Mouse (Mus musculus) 416B (cell line): ENCODE results near the gene Spc24.
"Not testable (repeated sequence)": the region's sequence is repeated elsewhere in the genome, so short reads cannot be mapped to it uniquely, and the experiment has no call there.

Experiments used
- DNase-seq: peaks from one replicate; pipeline ENCODE4 v3.0.0; 2011; ENCODE audit warnings: low read depth

The Spc24 gene

DNA sequence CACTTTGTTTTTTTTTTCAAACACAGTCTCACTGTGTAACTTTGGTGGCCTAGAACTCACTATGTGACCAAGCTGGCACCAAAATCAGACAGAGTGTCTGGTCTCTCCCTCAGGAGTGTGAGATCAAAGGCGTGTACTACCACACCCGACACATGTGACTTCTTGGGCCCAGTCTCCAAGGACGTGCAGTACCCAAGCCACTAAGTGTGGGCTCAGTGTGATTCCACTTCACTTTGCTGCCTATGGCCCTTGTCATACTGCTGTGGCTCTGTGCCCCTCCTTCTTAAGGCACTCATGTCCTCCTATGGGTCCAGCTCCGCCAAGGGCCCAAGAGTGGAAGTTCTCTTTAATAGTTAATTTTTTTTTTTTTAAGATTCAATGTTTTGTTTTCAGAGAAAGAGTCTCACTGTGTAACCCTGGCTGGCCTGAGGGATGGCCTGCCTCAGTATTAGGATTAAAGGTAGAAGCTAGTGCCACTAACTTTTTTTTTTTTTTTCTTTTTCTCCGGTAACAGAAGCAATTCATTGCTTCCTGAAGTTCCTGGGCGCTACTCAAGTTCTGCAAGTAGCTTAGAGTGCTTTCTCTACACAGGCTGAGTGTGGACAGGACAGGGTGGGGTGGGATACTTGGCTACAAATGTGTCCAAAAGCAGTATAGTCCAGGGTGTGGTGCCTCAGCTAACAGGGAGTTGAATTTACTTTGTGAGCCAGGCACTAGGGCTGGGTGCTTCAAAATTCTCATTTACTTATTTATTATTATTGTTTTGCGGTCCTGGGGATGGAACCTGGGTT lies 24.6 kb upstream of the Spc24 start:
- no peak for DNase-seq

DNA sequence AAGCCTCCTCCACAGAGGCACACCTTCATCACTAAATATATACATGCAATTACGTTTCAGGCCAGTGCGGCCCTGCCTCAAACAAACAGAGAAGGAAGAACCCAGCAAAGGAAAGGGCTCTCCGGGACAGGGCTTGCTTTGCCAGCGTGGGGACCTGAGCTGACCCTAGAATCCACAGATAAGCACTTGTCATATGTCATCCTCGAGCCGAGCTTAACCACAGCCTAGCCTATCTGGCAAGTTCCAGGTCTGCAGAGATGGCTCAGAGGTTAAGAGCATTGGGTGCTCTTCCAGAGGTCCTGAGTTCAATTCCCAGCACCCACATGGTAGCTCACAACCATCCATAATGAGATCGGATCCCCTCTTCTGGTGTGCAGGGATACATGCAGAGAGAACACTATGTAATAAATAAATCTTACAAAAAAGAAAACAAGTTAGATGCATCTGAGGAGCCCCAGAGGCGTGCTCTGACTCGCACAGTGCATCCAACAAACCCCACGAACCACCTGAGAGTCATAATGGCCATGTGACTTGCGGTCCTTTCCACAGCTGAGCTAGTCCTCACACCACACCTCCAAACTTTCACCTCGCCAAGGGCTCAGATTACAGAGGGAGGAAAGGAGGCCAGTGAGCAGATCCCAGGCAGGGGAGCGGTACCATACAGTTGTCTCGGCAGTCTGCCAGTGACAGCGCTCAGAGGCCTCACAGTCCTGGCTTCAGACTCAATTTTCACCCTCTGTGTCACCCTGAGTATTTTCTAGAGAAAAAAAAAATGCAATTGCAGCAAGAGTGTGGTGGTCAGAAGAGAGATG lies 21.8 kb upstream of the Spc24 start:
- DNase-seq: no peak

DNA sequence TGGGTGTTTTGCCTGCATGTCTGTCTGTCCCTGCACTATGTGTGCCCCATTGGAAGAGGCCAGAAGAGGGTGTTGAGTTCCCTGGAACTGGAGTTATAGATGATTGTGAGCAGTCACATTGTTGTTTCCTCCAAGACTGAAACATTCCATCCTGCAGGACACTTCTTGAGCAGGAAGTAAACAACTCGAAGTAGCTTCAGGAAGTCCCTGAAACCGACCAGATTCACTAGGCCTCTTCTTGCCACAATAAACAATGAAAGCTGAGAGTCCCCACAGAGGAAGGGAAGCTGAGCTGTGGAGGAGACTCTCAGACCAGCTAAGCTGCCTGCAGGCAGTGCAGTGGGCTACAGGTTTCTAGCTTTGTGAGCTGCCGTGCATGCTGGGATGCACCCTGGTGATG lies 17.6 kb upstream of the Spc24 start:
- no peak for DNase-seq

DNA sequence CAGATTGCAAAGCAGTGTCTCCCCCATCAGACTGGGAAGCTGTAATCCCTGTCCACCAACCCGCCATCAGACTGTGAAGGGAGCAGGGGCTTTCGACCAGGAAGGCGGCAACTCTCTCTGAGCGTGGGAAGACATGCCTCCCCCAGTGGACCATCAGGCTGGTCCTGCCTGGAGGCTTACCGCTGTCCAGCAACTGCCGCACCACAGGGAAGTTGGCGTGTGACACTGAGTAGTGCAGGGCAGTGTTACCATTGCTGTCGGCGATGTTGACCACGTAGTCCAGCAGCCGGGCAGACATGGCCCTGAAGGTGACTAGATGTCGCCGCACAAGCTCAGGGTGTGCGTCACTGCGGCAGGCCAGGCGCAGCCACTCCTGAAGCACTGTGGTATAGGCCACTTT lies 14.2 kb upstream of the Spc24 start:
- DNase-seq: no peak

DNA sequence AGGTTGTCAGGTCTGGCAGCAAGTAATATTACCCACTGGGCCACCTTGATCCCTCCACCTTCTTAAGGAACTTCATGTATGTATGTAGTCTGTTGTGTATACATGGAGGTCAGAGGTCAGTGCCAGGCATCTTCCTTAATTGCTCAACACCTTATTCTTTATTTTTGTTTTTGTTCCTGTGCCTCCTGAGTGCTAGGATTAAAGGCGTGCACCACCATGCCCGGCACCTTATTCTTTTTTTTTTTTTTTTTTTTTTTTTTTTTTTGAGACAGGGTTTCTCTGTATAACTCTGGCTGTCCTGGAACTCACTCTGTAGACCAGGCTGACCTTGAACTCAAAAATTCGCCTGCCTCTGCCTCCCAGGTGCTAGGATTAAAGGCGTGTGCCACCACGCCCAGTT lies 13.3 kb upstream of the Spc24 start:
- DNase-seq: not testable (repeated sequence)

DNA sequence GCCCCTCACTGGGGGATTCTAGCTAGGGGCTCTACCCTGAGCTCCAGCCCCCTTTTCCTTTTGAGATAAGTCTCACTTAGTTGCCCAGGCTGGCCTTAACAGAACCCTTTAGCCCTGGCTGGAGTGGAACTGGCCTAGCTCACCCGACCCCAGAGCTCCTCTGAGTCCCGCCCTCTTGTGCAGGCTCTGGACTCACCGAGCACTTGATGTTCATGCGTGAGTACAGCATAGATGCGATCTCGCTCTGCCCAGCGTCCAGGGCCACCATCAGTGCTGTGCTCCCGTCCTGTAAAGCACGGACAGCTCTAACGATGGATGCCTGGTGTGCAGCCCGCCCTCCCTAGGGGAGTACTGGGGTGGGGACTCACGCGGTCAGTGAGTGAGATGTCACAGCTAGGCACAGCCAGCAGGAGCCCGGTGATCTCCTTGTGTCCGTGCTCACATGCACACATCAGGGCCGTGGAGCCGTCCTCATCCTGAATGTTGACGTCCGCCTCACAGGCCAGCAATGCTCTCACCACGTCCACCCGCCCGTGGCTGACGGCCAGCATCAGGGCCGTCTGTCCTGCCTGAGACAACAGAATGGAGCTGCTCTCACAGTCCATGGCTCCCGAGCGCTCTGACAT lies 9.6 kb upstream of the Spc24 start:
- DNase-seq: no peak

DNA sequence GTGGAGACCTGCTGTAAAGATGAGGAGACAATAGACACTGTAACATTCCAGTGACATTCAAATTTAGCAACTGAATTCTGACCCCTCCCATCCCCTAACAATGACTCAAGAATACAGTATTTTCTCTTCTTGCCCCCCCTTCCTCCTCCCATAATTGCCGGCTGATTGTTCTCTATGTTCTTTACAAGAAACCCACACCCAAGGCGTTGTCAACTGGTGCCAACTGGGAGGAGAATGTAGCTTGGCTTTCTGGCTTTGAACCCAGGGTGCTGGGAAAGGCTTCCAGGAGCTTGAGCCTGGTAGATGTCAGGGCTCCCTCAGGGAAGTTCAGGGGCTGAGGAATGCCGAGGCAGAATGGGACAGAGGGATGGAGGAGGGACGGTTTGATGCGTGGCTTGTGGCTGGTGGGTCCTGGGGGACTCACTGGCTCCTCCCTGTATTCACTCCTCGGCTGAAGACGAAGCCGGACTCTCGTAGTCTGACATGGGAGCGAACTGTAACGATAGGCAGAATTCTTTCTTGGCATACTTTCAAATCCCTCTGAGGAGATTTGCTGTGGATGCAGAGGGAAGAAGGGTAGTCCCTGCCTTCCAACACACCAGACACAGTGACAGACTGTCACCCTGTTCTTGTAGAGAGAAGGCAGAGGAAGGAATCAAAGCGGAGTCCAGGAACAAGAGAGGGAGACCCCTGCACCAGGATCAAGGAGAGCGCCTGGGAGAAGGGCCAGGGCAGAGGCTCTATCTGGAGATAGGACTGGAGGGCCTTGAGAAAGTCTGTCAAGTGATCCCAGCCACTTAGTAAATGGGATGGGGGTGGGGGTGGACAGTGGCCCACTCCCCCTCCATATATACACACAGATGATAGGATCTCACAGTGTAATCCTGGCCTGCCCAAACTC lies 8.7 kb upstream of the Spc24 start:
- no peak for DNase-seq

DNA sequence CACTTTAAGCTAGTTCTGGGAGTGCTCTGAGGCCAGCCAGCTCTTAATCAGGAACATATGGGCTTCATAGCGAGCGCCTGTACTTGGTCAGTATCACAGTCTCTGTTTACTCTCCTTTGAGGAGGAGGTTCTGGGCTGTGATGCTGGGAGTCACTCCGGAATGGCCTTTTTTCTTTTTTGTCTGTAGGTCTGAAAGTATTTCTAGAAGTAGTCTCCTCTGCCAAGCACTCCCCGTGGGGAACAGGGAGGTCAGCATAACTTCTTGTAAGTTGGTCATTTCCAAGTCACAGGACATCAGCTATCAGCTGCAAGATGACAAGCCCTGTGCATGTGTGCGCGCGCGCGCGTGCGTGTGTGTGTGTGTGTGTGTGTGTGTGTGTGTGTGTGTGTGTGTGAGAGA lies 7.8 kb upstream of the Spc24 start:
- no peak for DNase-seq

DNA sequence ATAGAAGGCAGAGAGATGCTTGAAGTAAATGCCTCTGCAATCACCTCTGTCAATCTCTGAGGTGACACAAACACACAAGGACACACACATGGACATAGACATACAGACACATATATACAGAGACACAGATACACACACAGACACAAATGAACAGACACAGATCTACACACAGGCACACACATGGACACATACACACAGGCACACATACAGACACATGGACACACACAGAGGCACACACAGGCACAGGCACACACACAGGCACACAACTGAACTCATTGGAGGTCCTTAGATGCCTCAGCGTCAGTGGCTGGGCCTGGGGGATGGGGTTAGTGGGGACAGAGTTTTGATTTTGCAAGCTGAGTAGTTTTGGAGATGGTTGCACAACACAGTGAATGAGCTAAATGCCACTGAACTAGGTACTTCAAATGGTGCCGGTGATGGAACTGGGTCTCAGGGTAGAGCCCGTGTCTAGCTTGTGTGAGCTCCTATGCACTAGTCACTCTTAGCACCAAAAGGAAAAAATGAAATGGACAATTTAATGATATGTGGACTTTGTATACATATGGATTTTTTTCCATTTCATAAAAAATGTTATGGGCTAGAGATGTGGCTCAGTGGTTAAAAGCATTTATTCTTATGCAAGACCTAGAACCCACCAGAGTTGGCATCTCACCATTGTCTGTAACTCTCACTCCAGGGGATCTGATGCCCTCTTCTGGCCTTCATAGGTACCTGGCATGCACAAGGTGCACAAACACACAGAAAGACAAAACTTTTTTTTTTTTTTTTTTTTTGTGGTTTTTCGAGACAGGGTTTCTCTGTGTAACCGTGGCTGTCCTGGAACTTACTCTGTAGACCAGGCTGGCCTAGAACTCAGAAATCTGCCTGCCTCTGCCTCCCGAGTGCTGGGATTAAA lies 4.2 kb upstream of the Spc24 start:
- peak; percentile 61 for DNase-seq

DNA sequence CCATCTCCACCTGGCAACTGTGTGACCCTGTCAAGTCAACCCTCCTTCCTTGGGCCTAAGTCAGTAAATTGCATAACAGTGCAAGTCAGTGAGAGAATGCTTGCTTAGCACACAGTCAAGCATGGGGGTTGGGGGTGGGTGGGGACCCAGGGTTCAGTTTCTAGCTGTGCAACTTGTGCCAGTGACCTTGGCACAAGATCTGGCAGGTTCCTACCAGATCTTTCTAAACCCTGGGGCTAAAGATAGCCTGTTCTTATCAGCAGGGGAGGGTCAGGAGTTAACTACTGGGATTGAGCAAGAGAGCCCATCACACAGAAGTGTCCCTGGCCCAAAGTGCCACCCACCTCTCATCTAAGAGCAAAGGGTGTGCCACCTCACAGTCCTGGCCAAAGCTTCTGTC lies 2.0 kb upstream of the Spc24 start:
- DNase-seq: peak; percentile 73

DNA sequence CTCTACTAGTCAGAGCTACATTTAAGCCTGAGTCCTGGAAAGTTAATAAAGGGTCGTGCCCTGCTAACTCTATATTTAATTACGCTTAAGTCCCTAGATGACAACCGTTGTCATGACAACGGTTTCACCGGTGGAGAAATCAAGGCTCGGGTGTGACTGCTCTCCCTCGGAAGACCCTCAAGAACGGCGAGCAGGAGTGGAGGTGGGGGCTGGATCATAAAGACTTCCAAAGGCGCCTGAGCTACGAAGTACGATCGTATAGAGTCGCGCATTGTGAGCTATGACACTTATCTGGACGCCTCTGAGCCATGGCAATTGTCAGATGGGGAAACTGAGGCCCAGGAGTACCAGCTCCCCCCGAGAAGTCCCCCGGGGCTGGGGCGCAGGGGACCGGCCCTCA lies 385 bp downstream of the Spc24 start:
- DNase-seq: no peak

DNA sequence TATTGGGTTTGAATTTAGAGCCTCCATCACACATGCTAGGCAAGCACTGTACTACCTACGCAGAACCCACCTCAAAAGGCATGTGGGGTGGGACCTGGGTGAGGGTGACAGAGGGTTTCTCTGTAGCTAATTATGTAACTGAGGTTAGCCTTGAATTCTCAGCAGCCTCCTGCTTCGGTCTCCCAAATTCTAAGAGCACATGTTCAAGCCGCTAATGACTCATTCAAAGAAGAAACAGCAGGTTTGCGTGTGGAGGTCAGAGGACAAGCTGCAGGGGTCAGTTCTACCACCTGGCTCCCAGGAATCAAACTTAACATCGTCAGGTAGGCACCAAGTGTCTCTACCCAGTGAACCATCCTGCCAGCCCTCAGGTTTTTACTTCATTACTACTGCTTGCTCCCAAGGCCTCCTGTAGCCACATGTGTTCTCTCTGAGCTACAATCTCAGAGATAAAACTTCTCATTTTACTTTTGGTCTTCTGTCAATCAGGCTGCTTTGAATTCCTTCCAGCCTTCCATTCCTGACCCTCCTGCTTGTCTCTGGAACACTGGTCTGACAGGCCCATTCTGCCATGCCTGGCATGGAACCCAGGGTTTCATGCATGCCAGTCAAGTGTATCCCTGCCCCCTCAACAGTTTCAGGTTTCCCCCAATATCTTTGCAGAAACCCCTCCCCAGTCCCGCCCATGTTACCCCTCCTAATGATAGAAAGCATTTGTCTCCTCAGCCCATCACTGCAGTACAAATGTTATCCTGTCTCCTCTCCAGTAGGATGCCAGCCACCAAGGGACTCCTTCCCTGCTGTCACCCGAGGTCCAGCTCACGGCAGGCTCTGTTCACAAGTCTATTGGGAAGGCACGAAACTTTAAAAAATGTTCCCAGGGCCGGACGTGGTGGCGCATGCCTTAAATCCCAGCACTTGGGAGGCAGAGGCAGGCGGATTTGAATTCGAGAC lies 1.2 kb downstream of the Spc24 start:
- no peak for DNase-seq

DNA sequence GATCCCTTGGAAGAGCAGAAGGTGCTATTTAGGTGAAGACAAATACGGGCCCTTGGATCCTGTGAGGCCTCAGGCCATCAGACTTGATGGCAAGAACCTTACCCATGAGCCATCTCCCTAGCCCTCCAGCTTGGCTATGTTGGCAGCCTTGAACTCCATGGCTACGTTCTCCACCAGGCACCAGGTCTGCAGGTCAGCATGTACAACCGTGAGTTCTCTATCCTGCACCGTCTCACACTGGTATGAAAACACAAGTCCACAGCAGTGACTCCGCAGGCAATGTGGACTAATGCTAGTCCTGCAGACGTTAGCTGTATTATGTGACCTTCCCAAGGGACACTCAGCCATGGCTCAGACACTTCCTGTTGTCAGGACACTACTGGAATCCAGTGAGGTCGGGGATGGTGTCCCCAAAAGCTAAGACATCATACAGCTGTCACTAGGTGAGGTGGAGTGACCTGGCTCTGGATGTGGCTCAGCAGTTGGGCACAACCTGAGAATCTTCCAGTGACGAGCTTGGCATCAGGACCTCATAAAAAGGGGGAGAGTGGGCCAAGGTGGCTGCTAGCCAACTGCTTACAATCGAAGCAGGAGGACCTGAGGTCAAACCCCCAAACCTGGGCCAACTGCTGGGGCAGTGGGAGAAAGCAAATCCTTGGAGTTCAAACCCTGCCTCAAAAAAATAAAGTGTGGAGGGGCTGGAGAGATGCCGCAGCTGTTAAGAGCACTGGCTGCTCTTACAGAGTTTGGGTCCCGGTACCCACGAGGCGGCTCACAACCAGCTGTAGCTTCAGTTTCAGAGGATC lies 5.4 kb downstream of the Spc24 start:
- no peak for DNase-seq

DNA sequence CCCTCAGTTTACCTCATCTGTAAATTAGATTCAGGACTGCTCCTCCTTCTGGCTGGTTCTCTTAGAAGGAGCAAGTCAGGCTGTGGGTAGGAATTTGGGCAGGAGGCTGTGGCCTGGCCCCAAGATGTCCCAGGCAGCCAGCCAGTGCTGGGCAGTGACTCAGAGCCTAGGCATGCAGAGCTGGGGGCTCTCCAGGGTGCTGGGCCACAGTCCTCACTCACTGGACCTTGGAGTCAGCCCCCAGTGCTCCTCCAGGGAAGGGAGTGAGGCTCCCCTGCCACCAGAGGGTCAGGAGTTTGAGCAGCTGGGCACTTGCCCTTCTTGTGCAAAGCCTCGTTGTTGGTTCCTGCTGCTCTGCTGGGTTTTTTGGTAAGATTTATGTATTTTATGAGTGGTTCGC lies 6.1 kb downstream of the Spc24 start:
- DNase-seq: no peak

DNA sequence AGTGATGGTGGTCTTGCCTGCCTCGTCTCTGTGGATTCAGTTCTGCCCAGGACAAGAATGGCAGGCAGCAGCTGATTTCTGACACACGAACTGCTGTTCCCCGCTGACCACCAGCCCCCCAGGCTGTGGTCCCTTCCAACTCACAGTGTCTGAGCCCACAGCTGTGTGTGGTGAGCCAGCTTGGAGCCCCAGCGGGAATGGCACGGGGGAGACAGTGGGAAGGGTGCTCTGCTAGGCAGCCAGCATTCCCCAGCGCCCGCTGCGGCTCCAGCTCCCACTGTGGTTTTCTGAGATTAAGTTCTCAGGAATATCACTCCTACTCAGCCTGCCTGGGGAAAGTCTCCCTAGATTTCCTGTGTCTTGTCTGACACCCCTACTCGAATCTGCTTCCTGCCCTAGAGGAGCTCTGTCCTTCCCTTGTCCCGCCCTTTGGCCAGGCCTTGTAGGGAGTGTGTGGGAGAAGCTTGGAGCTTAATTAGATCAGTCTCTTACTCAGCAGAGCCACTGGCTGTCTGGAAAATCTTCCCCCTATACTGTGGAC lies 7.8 kb downstream of the Spc24 start:
- no peak for DNase-seq

DNA sequence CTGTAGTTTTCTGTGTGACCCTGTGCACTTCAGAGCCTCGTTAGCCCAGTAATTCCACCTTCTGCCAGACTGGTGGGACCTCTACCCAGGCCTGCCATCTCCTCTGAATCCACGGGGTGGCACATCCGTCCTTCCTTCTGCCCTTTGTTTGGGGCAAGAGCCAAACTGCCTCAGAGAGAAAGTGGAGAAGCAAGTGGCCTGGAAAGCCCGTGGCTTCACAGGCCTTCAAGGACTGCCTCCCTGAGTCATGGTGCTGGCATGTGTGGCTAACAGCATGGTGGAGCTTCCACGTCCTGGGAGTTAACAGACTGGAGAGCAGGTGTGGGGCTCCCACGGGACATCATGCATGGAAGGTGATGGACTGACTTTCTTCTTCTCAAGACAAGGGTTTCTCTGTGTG lies 8.8 kb downstream of the Spc24 start:
- DNase-seq: peak; percentile 55

DNA sequence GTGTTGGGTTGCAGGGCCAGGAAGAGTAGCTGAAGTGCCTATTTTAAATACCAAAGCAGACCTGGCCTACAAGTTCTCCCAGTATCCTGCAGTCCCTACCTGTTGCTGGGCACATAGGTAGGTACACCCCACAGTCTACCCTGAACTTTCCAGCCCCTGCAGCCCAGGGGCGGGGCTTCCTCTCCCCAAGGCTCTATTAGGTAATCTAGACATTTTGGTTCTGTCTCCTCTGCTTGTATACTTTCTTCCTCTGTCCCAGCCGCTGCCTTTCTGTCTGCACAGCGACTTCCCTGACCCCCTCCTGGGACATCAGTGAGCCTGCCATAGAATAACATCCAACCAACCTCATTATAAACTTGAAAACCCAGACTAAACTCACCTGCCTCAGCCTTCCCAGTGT lies 9.7 kb downstream of the Spc24 start:
- no peak for DNase-seq

DNA sequence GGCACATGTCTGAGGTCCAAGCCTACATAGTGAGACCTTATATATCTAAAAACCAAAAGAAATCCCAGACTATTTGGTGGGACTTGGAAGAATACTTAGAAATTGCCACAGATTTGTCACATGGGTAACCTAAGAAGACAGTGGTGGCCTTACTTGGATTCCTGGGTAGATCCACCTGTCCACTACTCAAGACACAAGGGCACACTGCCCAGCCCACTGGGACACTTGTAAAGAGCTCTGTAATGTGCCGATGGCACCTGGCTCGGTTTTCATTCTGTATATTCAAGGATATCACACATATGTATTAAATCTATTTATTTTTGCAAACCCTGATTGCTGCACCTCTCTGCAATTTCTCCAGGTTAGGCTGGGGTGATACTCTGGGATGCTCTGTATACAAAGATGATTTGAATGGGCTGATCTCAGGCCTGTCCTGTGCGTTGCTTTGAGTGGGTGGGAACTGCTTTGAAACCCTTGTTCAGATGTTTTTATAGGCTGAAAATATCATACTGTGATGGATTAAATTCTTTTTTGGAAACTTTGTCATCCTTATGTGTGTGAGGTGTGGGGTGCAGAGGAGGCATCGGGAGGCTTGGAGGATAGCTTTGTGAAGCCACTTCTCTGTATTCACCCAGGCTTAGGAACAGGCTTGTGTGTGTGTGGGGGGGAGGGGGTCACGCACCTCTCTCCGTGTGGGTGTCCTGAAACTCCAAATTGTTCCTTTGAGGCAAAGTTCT lies 10.6 kb downstream of the Spc24 start:
- DNase-seq: no peak
